Mouse (Mus musculus): ENCODE measurements around the gene Slc3a1. TPM values are rescaled to one million over a fixed set of nuclear protein-coding genes. Genes with fewer than 3 reads are reported as not detected.

Slc3a1 gene
- polyA plus RNA-seq, 1 experiment = 0.34 TPM

DNA sequence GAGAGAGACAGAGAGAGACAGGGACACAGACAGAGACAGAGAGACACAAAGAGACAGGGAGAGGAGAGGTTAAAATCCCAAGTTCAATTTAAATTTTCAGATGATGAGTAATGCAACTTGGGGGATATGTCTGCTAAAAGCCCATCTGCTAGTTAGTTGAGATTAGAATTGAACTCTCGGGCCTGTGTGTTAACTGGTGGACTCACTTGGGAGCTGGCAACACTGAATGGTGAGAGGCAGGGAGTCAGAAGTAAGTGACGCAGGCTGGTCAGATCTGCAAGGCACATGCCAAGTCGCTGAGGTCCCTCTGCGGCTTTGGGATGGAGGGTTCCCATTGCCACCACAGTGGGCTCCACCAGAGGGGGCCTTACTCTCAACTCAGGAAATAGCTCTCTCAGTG lies 10.1 kb downstream of the Slc3a1 start:
- H3K4me3 ChIP-seq (ENCODE audit: low read depth, low read length) = no peak overlapping the region
- H3K27me3 ChIP-seq (ENCODE audit: control insufficient read depth, insufficient read depth, low read length, poor library complexity, severe bottlenecking) = no peaks in the 10 kb centered on the region
- no peak overlapping the region for H3K9ac ChIP-seq (ENCODE audit: low read depth, poor library complexity, severe bottlenecking)
- no peaks in the 10 kb centered on the region for H3K36me3 ChIP-seq (ENCODE audit: control insufficient read depth, insufficient read depth, low read length, poor library complexity, severe bottlenecking)
- no peak overlapping the region for H3K27ac ChIP-seq (ENCODE audit: insufficient read depth, low read length)
- TF ChIP-seq POLR2A (IDR thresholded peaks at IDR 0.05; ENCODE audit: insufficient read depth, low read length) (no peak), CTCF (IDR thresholded peaks at IDR 0.05; ENCODE audit: low read depth, low read length) (peak; percentile 1)
- no peaks in the 10 kb centered on the region for H3K9me3 ChIP-seq (replicated peaks; ENCODE audit: control insufficient read depth, insufficient read depth, low read length, poor library complexity, severe bottlenecking)
- no peaks in the 10 kb centered on the region for H3K4me1 ChIP-seq (ENCODE audit: control insufficient read depth, insufficient read depth, low read length)

DNA sequence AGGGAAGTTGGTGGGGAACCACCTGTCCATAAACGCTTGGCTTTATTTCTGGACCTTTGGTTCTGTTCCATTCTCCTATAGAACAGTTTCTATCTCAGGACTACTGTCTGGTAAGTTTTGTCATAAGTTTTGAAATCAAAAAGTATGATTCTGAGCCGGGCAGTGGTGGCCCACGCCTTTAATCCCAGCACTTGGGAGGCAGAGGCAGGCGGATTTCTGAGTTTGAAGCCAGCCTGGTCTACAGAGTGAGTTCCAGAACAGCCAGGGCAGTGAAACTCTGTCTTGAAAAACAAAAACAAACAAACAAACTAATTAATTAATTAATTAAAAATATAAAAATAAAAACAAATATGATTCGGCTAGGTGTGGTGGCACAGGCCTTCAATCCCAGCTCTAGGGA lies 10.6 kb downstream of the Slc3a1 start:
- no peaks in the 10 kb centered on the region for H3K4me1 ChIP-seq (ENCODE audit: control insufficient read depth, insufficient read depth, low read length)
- H3K9me3 ChIP-seq (replicated peaks; ENCODE audit: control insufficient read depth, insufficient read depth, low read length, poor library complexity, severe bottlenecking) = no peaks in the 10 kb centered on the region
- no peak overlapping the region for H3K4me3 ChIP-seq (ENCODE audit: low read depth, low read length)
- no peak for TF ChIP-seq CTCF (IDR thresholded peaks at IDR 0.05; ENCODE audit: low read depth, low read length)
- no peak for TF ChIP-seq EP300 (IDR thresholded peaks at IDR 0.05; ENCODE audit: insufficient read depth, low read depth, low read length)
- TF ChIP-seq POLR2A (IDR thresholded peaks at IDR 0.05; ENCODE audit: insufficient read depth, low read length) = no peak
- H3K27ac ChIP-seq (ENCODE audit: insufficient read depth, low read length) = no peak overlapping the region
- H3K36me3 ChIP-seq (ENCODE audit: control insufficient read depth, insufficient read depth, low read length, poor library complexity, severe bottlenecking) = no peaks in the 10 kb centered on the region
- H3K27me3 ChIP-seq (ENCODE audit: control insufficient read depth, insufficient read depth, low read length, poor library complexity, severe bottlenecking) = no peaks in the 10 kb centered on the region
- no peak overlapping the region for H3K9ac ChIP-seq (ENCODE audit: low read depth, poor library complexity, severe bottlenecking)

DNA sequence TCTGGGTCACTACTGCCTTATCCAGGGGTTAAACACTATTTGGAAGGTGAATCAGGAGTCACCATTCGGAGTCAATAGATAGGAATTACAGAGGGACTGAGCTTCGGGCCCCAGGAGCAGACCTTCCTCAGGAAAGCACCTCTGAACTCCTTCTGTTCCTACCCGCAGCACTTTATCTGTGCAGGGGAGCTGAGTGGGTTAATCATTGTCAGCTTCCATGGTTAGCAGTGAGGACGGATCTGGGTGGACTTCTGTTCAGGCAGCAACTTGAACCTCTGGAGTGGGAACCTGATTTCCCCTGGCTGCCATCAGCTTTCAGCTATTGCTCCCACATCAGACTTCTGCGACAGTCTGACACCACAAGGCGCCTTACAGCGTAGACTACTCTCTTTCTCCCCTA lies 12.7 kb downstream of the Slc3a1 start:
- H3K4me3 ChIP-seq (ENCODE audit: low read depth, low read length) = no peak overlapping the region
- TF ChIP-seq EP300 (IDR thresholded peaks at IDR 0.05; ENCODE audit: insufficient read depth, low read depth, low read length) = no peak
- TF ChIP-seq CTCF (IDR thresholded peaks at IDR 0.05; ENCODE audit: low read depth, low read length) = no peak
- TF ChIP-seq POLR2A (IDR thresholded peaks at IDR 0.05; ENCODE audit: insufficient read depth, low read length) = no peak
- no peak overlapping the region for H3K9ac ChIP-seq (ENCODE audit: low read depth, poor library complexity, severe bottlenecking)
- H3K27me3 ChIP-seq (ENCODE audit: control insufficient read depth, insufficient read depth, low read length, poor library complexity, severe bottlenecking) = no peaks in the 10 kb centered on the region
- H3K4me1 ChIP-seq (ENCODE audit: control insufficient read depth, insufficient read depth, low read length) = no peaks in the 10 kb centered on the region
- H3K27ac ChIP-seq (ENCODE audit: insufficient read depth, low read length) = no peak overlapping the region
- no peaks in the 10 kb centered on the region for H3K36me3 ChIP-seq (ENCODE audit: control insufficient read depth, insufficient read depth, low read length, poor library complexity, severe bottlenecking)
- H3K9me3 ChIP-seq (replicated peaks; ENCODE audit: control insufficient read depth, insufficient read depth, low read length, poor library complexity, severe bottlenecking) = no peaks in the 10 kb centered on the region

DNA sequence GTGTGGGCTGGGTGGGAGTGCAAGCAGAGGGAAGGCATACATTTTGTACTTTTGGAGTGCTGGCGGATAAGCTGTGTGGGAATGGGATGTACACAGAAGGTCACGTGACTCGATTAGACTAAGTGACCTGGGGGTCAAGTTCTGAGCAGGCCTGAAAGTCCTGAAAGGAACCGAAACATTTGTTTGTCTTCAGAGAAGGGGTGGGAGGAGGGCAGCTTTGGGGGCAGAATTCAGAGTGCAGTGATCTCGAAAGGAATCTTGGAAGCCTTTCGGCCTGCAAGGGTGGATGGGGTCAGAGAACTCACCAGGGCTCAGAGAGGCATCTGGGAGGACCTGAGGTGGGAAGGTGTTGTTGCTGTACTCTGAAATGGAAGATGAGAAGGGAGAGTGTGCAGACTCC lies 14.2 kb downstream of the Slc3a1 start:
- Histone ChIP-seq H3K4me1 (ENCODE audit: control insufficient read depth, insufficient read depth, low read length) (no peaks in the 10 kb centered on the region), H3K27ac (ENCODE audit: insufficient read depth, low read length) (no peak overlapping the region), H3K4me3 (ENCODE audit: low read depth, low read length) (no peak overlapping the region), H3K9ac (ENCODE audit: low read depth, poor library complexity, severe bottlenecking) (no peak overlapping the region), H3K27me3 (ENCODE audit: control insufficient read depth, insufficient read depth, low read length, poor library complexity, severe bottlenecking) (no peaks in the 10 kb centered on the region), H3K36me3 (ENCODE audit: control insufficient read depth, insufficient read depth, low read length, poor library complexity, severe bottlenecking) (no peaks in the 10 kb centered on the region), H3K9me3 (replicated peaks; ENCODE audit: control insufficient read depth, insufficient read depth, low read length, poor library complexity, severe bottlenecking) (no peaks in the 10 kb centered on the region)
- TF ChIP-seq CTCF (IDR thresholded peaks at IDR 0.05; ENCODE audit: low read depth, low read length) (no peak), EP300 (IDR thresholded peaks at IDR 0.05; ENCODE audit: insufficient read depth, low read depth, low read length) (no peak), POLR2A (IDR thresholded peaks at IDR 0.05; ENCODE audit: insufficient read depth, low read length) (no peak)

DNA sequence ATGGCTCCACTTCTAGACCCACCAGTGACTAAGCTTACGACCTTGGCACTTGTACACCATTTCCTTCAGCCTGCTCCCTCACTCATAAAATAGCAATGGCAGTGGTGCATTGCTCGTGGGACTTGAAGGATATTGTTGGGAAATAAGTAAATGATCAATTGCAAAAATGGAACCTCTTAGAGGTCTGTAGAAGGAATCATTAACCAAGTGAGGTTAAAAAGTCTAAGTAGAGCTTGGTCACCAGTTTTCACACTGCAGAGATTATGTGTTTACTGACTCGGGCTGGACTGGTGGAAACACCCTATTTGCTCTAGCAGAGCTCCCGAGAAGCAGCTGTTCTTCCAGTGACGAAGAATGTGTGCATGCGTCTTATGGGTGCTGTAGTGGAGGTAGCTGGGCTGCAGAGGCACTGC lies 15.2 kb downstream of the Slc3a1 start:
- H3K9ac ChIP-seq (ENCODE audit: low read depth, poor library complexity, severe bottlenecking) = no peak overlapping the region
- H3K4me1 ChIP-seq (ENCODE audit: control insufficient read depth, insufficient read depth, low read length) = no peaks in the 10 kb centered on the region
- no peaks in the 10 kb centered on the region for H3K36me3 ChIP-seq (ENCODE audit: control insufficient read depth, insufficient read depth, low read length, poor library complexity, severe bottlenecking)
- H3K4me3 ChIP-seq (ENCODE audit: low read depth, low read length) = no peak overlapping the region
- no peaks in the 10 kb centered on the region for H3K9me3 ChIP-seq (replicated peaks; ENCODE audit: control insufficient read depth, insufficient read depth, low read length, poor library complexity, severe bottlenecking)
- TF ChIP-seq EP300 (IDR thresholded peaks at IDR 0.05; ENCODE audit: insufficient read depth, low read depth, low read length) = no peak
- no peak for TF ChIP-seq POLR2A (IDR thresholded peaks at IDR 0.05; ENCODE audit: insufficient read depth, low read length)
- no peaks in the 10 kb centered on the region for H3K27me3 ChIP-seq (ENCODE audit: control insufficient read depth, insufficient read depth, low read length, poor library complexity, severe bottlenecking)
- H3K27ac ChIP-seq (ENCODE audit: insufficient read depth, low read length) = no peak overlapping the region

DNA sequence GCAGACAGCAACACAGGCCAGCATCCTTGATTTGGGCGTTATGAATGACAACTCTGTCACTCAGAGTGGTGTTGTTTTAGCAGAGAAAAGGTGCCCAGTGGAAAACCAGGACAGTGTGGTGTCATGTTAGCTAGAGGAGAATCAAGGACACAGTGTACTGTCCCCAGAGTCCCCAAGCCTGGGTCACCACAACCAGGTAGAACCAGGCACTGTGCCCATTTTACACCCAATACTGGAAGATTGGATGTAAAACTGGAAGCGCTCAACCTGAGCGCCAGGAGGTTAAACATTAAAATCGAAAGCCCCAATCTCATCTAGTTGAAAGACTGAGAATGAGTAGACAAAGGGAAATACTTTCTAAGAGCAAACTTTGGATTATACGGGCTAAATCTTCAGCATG lies 16.3 kb downstream of the Slc3a1 start:
- H3K27me3 ChIP-seq (ENCODE audit: control insufficient read depth, insufficient read depth, low read length, poor library complexity, severe bottlenecking) = no peaks in the 10 kb centered on the region
- H3K4me1 ChIP-seq (ENCODE audit: control insufficient read depth, insufficient read depth, low read length) = no peaks in the 10 kb centered on the region
- H3K9ac ChIP-seq (ENCODE audit: low read depth, poor library complexity, severe bottlenecking) = no peak overlapping the region
- no peak overlapping the region for H3K4me3 ChIP-seq (ENCODE audit: low read depth, low read length)
- no peaks in the 10 kb centered on the region for H3K36me3 ChIP-seq (ENCODE audit: control insufficient read depth, insufficient read depth, low read length, poor library complexity, severe bottlenecking)
- no peak for TF ChIP-seq POLR2A (IDR thresholded peaks at IDR 0.05; ENCODE audit: insufficient read depth, low read length)
- no peak for TF ChIP-seq EP300 (IDR thresholded peaks at IDR 0.05; ENCODE audit: insufficient read depth, low read depth, low read length)
- TF ChIP-seq CTCF (IDR thresholded peaks at IDR 0.05; ENCODE audit: low read depth, low read length) = no peak
- no peak overlapping the region for H3K27ac ChIP-seq (ENCODE audit: insufficient read depth, low read length)
- no peaks in the 10 kb centered on the region for H3K9me3 ChIP-seq (replicated peaks; ENCODE audit: control insufficient read depth, insufficient read depth, low read length, poor library complexity, severe bottlenecking)

Measured in ES-Bruce4 (cell line).